In genomic region chr15:77798664-77799490, GRCm38 (mm10) we compare ENCODE assay signal across 8 mouse cellular contexts. TPM values are rescaled to one million over a fixed set of nuclear protein-coding genes. Genes with fewer than 3 reads are reported as not detected.
DNase-seq lines count a peak whose midpoint lies in the region; ATAC-seq and TF ChIP-seq lines count a peak whose summit lies in the region.

No protein-coding gene starts in this region.

- H3K4me2 ChIP-seq in hindbrain, embryonic 14.5 days (replicated peaks), result no peak overlapping the region
- peak overlapping the region; percentile 25 for H3K4me2 ChIP-seq in limb, embryonic 15.5 days
- H3K4me2 ChIP-seq in midbrain, embryonic 14.5 days (ENCODE audit: low read length), result no peak overlapping the region

- no peak overlapping the region for H3K4me3 ChIP-seq in hindbrain, embryonic 14.5 days (replicated peaks; ENCODE audit: low read length)
- H3K4me3 ChIP-seq in limb, embryonic 15.5 days, result no peak overlapping the region; the same call in 1 of the 2 replicates
- H3K4me3 ChIP-seq in midbrain, embryonic 14.5 days (replicated peaks; ENCODE audit: low read depth, low read length), result no peak overlapping the region

- H3K36me3 ChIP-seq in hindbrain, embryonic 14.5 days (replicated peaks; ENCODE audit: control insufficient read depth, insufficient read depth), result peaks cover 7% of the 10 kb centered on the region
- peaks cover 43% of the 10 kb centered on the region for H3K36me3 ChIP-seq in limb, embryonic 15.5 days
- peaks cover 11% of the 10 kb centered on the region; the same call in 1 of the 2 replicates for H3K36me3 ChIP-seq in midbrain, embryonic 14.5 days (ENCODE audit: control insufficient read depth, insufficient read depth, low read length)

- peak overlapping the region; percentile 37 for H3K9ac ChIP-seq in hindbrain, embryonic 14.5 days
- H3K9ac ChIP-seq in limb, embryonic 15.5 days, result peak overlapping the region; percentile 17; the same call in 1 of the 2 replicates
- 0 out of 2 replicates have a peak overlapping the region, but pooled peaks have one; percentile 29 for H3K9ac ChIP-seq in midbrain, embryonic 14.5 days (replicated peaks; ENCODE audit: low read length)

- ATAC-seq in Patski, result peak; percentile 61
- no peak for ATAC-seq in hindbrain, embryonic 14.5 days (ENCODE audit: low FRiP score)
- ATAC-seq in limb, embryonic 15.5 days (ENCODE audit: insufficient number of reproducible peaks, low FRiP score, low TSS enrichment, low read depth), result peak; percentile 76
- ATAC-seq in midbrain, embryonic 14.5 days (ENCODE audit: low FRiP score, low TSS enrichment), result no peak

- peak; percentile 36 for DNase-seq in cerebellum, adult 9-11 months
- no peak for DNase-seq in cerebellum, adult 8-10 months
- peak; percentile 88 for DNase-seq in Patski (ENCODE audit: low read depth, low spot score)
- peak; percentile 85 for DNase-seq in fibroblast of lung, adult 2 months (ENCODE audit: low read depth)
- no peak for DNase-seq in hindbrain, embryonic 14.5 days (ENCODE audit: low spot score)
- DNase-seq in midbrain, embryonic 14.5 days, result no peak
- peak; percentile 87 for DNase-seq in urinary bladder, postnatal 14 days (ENCODE audit: low spot score)

- peak overlapping the region; percentile 68 for H3K27ac ChIP-seq in hindbrain, embryonic 14.5 days
- peak overlapping the region; percentile 89 for H3K27ac ChIP-seq in limb, embryonic 15.5 days
- H3K27ac ChIP-seq in midbrain, embryonic 14.5 days (replicated peaks; ENCODE audit: low read depth, low read length), result peak overlapping the region; percentile 64

- no peaks in the 10 kb centered on the region for H3K27me3 ChIP-seq in Patski
- no peaks in the 10 kb centered on the region for H3K27me3 ChIP-seq in hindbrain, embryonic 14.5 days (ENCODE audit: control insufficient read depth, insufficient read depth, low read length)
- H3K27me3 ChIP-seq in limb, embryonic 15.5 days, result no peaks in the 10 kb centered on the region
- H3K27me3 ChIP-seq in midbrain, embryonic 14.5 days (ENCODE audit: control insufficient read depth, insufficient read depth, low read length), result no peaks in the 10 kb centered on the region

- CTCF ChIA-PET in Patski (lab: Charles Lee), result interaction anchor here (1.0 to 1.7 kb wide), 3 partner anchors 13 to 136 kb away, joined by 3 read pairs; no protein-coding TSS in a partner anchor

- 28% methylated on average over 14 of the region's 14 CpGs for WGBS in hindbrain, embryonic 14.5 days
- 12% methylated on average over 14 of the region's 14 CpGs for WGBS in limb, embryonic 15.5 days
- WGBS in midbrain, embryonic 14.5 days, result 30% methylated on average over 14 of the region's 14 CpGs

- H3K4me1 ChIP-seq in hindbrain, embryonic 14.5 days (replicated peaks; ENCODE audit: control insufficient read depth, insufficient read depth, low read length), result peaks cover 12% of the 10 kb centered on the region
- H3K4me1 ChIP-seq in limb, embryonic 15.5 days, result peaks cover 68% of the 10 kb centered on the region
- 0 out of 2 replicates have a peak, but pooled peaks cover 5% of the 10 kb centered on the region for H3K4me1 ChIP-seq in midbrain, embryonic 14.5 days (ENCODE audit: control insufficient read depth, insufficient read depth, low read length)

- no peak for TF ChIP-seq CTCF in Patski (IDR thresholded peaks at IDR 0.05)

- in situ Hi-C loops in Patski (cut with MboI; ENCODE audit: low pct_unique_long_range_greater_than_20kb), result no loop called here

- POLR2A ChIA-PET in Patski (lab: Charles Lee), result interaction anchor here (1.0 to 1.7 kb wide), 5 partner anchors 9 to 43 kb away, joined by 3 to 8 read pairs (median 5); partner anchors contain the start of gene Myh9

- H3K9me3 ChIP-seq in hindbrain, embryonic 14.5 days (ENCODE audit: control insufficient read depth, low read length), result no peaks in the 10 kb centered on the region
- H3K9me3 ChIP-seq in limb, embryonic 15.5 days, result no peaks in the 10 kb centered on the region
- no peaks in the 10 kb centered on the region for H3K9me3 ChIP-seq in midbrain, embryonic 14.5 days (ENCODE audit: control insufficient read depth, low read length)

RNA-seq across cellular contexts. Expression of gene Apol8, which starts 42.1 kb away (rescaled TPM):
- 0.37 TPM for polyA plus RNA-seq in Patski (2021)
- polyA plus RNA-seq in hindbrain, embryonic 14.5 days (2014; fragmentation: Nextera tagmentation; extraction: Ambion mirVana), result not detected in 2 replicates
- polyA plus RNA-seq in limb, embryonic 15.5 days (2015; fragmentation: Nextera tagmentation; extraction: Ambion mirVana), result 0.14 and 0.15 TPM in 2 replicates
- 0.11 TPM in 2 replicates for polyA plus RNA-seq in midbrain, embryonic 14.5 days (2014; fragmentation: Nextera tagmentation; extraction: Ambion mirVana)

RNA-seq across cellular contexts. Expression of gene Myh9, which starts 43.1 kb away (rescaled TPM):
- 677 TPM for polyA plus RNA-seq in Patski (2021)
- polyA plus RNA-seq in hindbrain, embryonic 14.5 days (2014; fragmentation: Nextera tagmentation; extraction: Ambion mirVana), result 14.4 and 14.6 TPM in 2 replicates
- polyA plus RNA-seq in limb, embryonic 15.5 days (2015; fragmentation: Nextera tagmentation; extraction: Ambion mirVana), result 39.9 and 44.1 TPM in 2 replicates
- polyA plus RNA-seq in midbrain, embryonic 14.5 days (2014; fragmentation: Nextera tagmentation; extraction: Ambion mirVana), result 7.3 and 14.8 TPM in 2 replicates

Comparison
In these comparisons a context has a peak if more than half of its experiments do, and no peak if none do; other contexts are left out.
1. DNase-seq: peak in cerebellum, adult 9-11 months (single experiment), Patski (single experiment), fibroblast of lung, adult 2 months (single experiment) and urinary bladder, postnatal 14 days (single experiment); none in cerebellum, adult 8-10 months (single experiment), hindbrain, embryonic 14.5 days (single experiment) and midbrain, embryonic 14.5 days (single experiment).
2. ATAC-seq: peak in Patski (single experiment) and limb, embryonic 15.5 days (single experiment); none in hindbrain, embryonic 14.5 days (single experiment) and midbrain, embryonic 14.5 days (single experiment).
3. RNA of gene Myh9, which starts 43.1 kb away (polyA plus RNA-seq): 677 TPM in Patski (single experiment); 39.9 to 44.1 TPM in limb, embryonic 15.5 days, 7.3 to 14.8 TPM in midbrain, embryonic 14.5 days and 14.4 to 14.6 TPM in hindbrain, embryonic 14.5 days; every median in the first group is over 10 times any median in the second.
4. Peak in every context shown above with its lines, with median percentiles within 50 percentile points of each other: H3K27ac ChIP-seq and H3K9ac ChIP-seq.